Mouse (Mus musculus): ENCODE data around the gene Chdh.
A peak's percentile ranks its signal among the peaks of the same experiment; 100 is the strongest.

Gene Chdh

GRCm38 (mm10) chr14:30008733-30009575 is at the start of gene Chdh, which contains the start of gene Il17rb:
Chdh (plus strand) TSS chr14:30009023.
Il17rb (minus strand) TSS chr14:30008896.
- DNase-seq, result peak; percentile 77 to 87

- DNase-seq, result peak in 1 of 2 experiments; percentile 11
Observed at GRCm38 (mm10) chr14:29967611-29968010, 41.2 kb upstream of the Chdh start.

- DNase-seq, result peak; percentile 93 to 95
Observed at GRCm38 (mm10) chr14:29968075-29968821, 40.6 kb upstream of the Chdh start, which contains the start of gene Selenok. Selenok (plus strand) TSS chr14:29968308.

GRCm38 (mm10) chr14:29971446-29971845 is 37.4 kb upstream of the Chdh start:
- DNase-seq, result no peak

GRCm38 (mm10) chr14:29971993-29972392 is 36.8 kb upstream of the Chdh start:
- DNase-seq, result no peak

GRCm38 (mm10) chr14:29976927-29977326 is 31.9 kb upstream of the Chdh start:
- DNase-seq, result no peak

- DNase-seq, result peak; percentile 96 to 97
Observed at GRCm38 (mm10) chr14:29978254-29979204, 30.3 kb upstream of the Chdh start, which contains the start of gene Actr8. Actr8 (plus strand) TSS chr14:29978337.

- peak; percentile 49 to 60 for DNase-seq
Observed at GRCm38 (mm10) chr14:29980447-29981205, 28.2 kb upstream of the Chdh start.

- DNase-seq, result no peak
Observed at GRCm38 (mm10) chr14:29986096-29986495, 22.7 kb upstream of the Chdh start.

GRCm38 (mm10) chr14:29987276-29987675 is 21.5 kb upstream of the Chdh start:
- no peak for DNase-seq

GRCm38 (mm10) chr14:29987739-29988138 is 21.1 kb upstream of the Chdh start:
- DNase-seq, result no peak

GRCm38 (mm10) chr14:29988337-29988736 is 20.5 kb upstream of the Chdh start:
- no peak for DNase-seq

GRCm38 (mm10) chr14:29994976-29995375 is 13.8 kb upstream of the Chdh start:
- DNase-seq, result no peak

- peak in 1 of 2 experiments; percentile 39 for DNase-seq
Observed at GRCm38 (mm10) chr14:29996000-29996751, 12.6 kb upstream of the Chdh start.

- no peak for DNase-seq
Observed at GRCm38 (mm10) chr14:29997345-29997744, 11.5 kb upstream of the Chdh start.

GRCm38 (mm10) chr14:29998747-29999474 is 9.9 kb upstream of the Chdh start:
- DNase-seq, result no peak

- no peak for DNase-seq
Observed at GRCm38 (mm10) chr14:29999475-29999811, 9.4 kb upstream of the Chdh start.

GRCm38 (mm10) chr14:30009864-30010560 is 1.2 kb downstream of the Chdh start:
- DNase-seq, result peak; percentile 81 to 87

GRCm38 (mm10) chr14:30011886-30012560 is 3.2 kb downstream of the Chdh start:
- DNase-seq, result peak; percentile 49 to 67
